31 mouse cellular contexts compared by ENCODE assay signal in genomic region chr4:132672697-132673096, GRCm38 (mm10).
"Had no signal": no experiment of that assay in that cellular context is flagged by ENCODE, and none has a peak within 500 bp of the region (broad histone marks: within the 10 kb centered on the region; RNA-seq: fewer than 3 reads in every experiment).

No protein-coding gene starts in this region.

- H3K27me3 ChIP-seq: limb, embryonic 12.5 days; limb, embryonic 13.5 days; limb, embryonic 15.5 days; liver, embryonic 12.5 days; liver, embryonic 13.5 days; liver, embryonic 15.5 days; lung, embryonic 15.5 days; megakaryocyte, embryonic 14.5 days; midbrain, embryonic 12.5 days; midbrain, embryonic 13.5 days; midbrain, embryonic 15.5 days; neural tube, embryonic 12.5 days had no signal

- DNase-seq: left cerebral cortex, postnatal 4 days; liver; liver, embryonic 13.5 days; liver, postnatal 0 days; lung, adult 18-20 months; lung, adult 2 months; lung, embryonic 14.5 days; lung, postnatal 10 days; lung, postnatal 14 days; lung, postnatal 36 days; lung, postnatal 4 days had no signal

- H3K9ac ChIP-seq: limb, embryonic 12.5 days; limb, embryonic 13.5 days; limb, embryonic 15.5 days; liver, embryonic 12.5 days; liver, embryonic 13.5 days; liver, embryonic 14.5 days; liver, embryonic 15.5 days; liver, postnatal 0 days; lung, embryonic 14.5 days; lung, embryonic 15.5 days; midbrain, embryonic 12.5 days; midbrain, embryonic 13.5 days; midbrain, embryonic 15.5 days; neural tube, embryonic 12.5 days had no signal

- H3K9me3 ChIP-seq: limb, embryonic 10.5 days; limb, embryonic 12.5 days; limb, embryonic 13.5 days; limb, embryonic 15.5 days; liver, embryonic 12.5 days; liver, embryonic 13.5 days; liver, embryonic 15.5 days; lung, embryonic 15.5 days; megakaryocyte, embryonic 14.5 days; midbrain, embryonic 10.5 days; midbrain, embryonic 12.5 days; midbrain, embryonic 13.5 days; midbrain, embryonic 15.5 days; neural tube, embryonic 12.5 days had no signal

- H3K27ac ChIP-seq: left cerebral cortex, adult 2 months; limb, embryonic 10.5 days; limb, embryonic 12.5 days; limb, embryonic 13.5 days; limb, embryonic 15.5 days; liver, embryonic 12.5 days; liver, embryonic 13.5 days; liver, embryonic 14.5 days; liver, embryonic 15.5 days; lung, embryonic 15.5 days; macrophage; midbrain, embryonic 10.5 days; midbrain, embryonic 12.5 days; midbrain, embryonic 13.5 days; midbrain, embryonic 15.5 days; neural tube, embryonic 12.5 days had no signal

- H3K4me1 ChIP-seq: limb, embryonic 10.5 days; limb, embryonic 12.5 days; limb, embryonic 13.5 days; limb, embryonic 15.5 days; liver, embryonic 12.5 days; liver, embryonic 13.5 days; liver, embryonic 15.5 days; lung, embryonic 15.5 days; midbrain, embryonic 10.5 days; midbrain, embryonic 12.5 days; midbrain, embryonic 13.5 days; midbrain, embryonic 15.5 days; neural tube, embryonic 12.5 days had no signal

- H3K4me3 ChIP-seq: left cerebral cortex, adult 2 months; limb, embryonic 10.5 days; limb, embryonic 12.5 days; limb, embryonic 13.5 days; limb, embryonic 15.5 days; liver, embryonic 12.5 days; liver, embryonic 13.5 days; liver, embryonic 15.5 days; lung, embryonic 15.5 days; megakaryocyte, embryonic 14.5 days; midbrain, embryonic 10.5 days; midbrain, embryonic 12.5 days; midbrain, embryonic 13.5 days; midbrain, embryonic 15.5 days; myocyte; neural tube, embryonic 12.5 days had no signal

- ATAC-seq: liver, embryonic 12.5 days; liver, postnatal 0 days; lung, postnatal 0 days; midbrain, embryonic 13.5 days; midbrain, embryonic 15.5 days; midbrain, embryonic 16.5 days had no signal

- H3K4me2 ChIP-seq: limb, embryonic 12.5 days; limb, embryonic 13.5 days; limb, embryonic 15.5 days; liver, embryonic 11.5 days; liver, embryonic 12.5 days; liver, embryonic 13.5 days; liver, embryonic 15.5 days; lung, embryonic 14.5 days; lung, embryonic 15.5 days; midbrain, embryonic 12.5 days; midbrain, embryonic 13.5 days; midbrain, embryonic 15.5 days; neural tube, embryonic 12.5 days had no signal
